Mouse (Mus musculus): ENCODE measurements around the gene Cldn3.

The Cldn3 gene

GRCm38 (mm10) chr5:135002151-135002550, 16.1 kb downstream of the Cldn3 start:
- DNase-seq (ENCODE audit: low spot score in 2 of 2): no peak

- no peak for DNase-seq (ENCODE audit: low spot score in 2 of 2)
These were observed 22.0 kb downstream of the Cldn3 start for GRCm38 (mm10) chr5:135007802-135008571.

GRCm38 (mm10) chr5:135008671-135009589, 22.9 kb downstream of the Cldn3 start, which contains the start of gene Abhd11:
TSS of gene Abhd11 (plus strand) at chr5:135009152.
- peak; percentile 94 to 98 for DNase-seq (ENCODE audit: low spot score in 2 of 2)

- DNase-seq (ENCODE audit: low spot score in 2 of 2): peak; percentile 82 to 84
These were observed 23.7 kb downstream of the Cldn3 start for GRCm38 (mm10) chr5:135009590-135010319.

GRCm38 (mm10) chr5:135010320-135010709, 24.3 kb downstream of the Cldn3 start:
- DNase-seq (ENCODE audit: low spot score in 2 of 2): no peak

- DNase-seq (ENCODE audit: low spot score in 2 of 2): no peak
These were observed 25.1 kb downstream of the Cldn3 start for GRCm38 (mm10) chr5:135010841-135011743.

GRCm38 (mm10) chr5:135011809-135012613, 26.0 kb downstream of the Cldn3 start:
- no peak for DNase-seq (ENCODE audit: low spot score in 2 of 2)

GRCm38 (mm10) chr5:135012671-135013441, 26.8 kb downstream of the Cldn3 start:
- DNase-seq (ENCODE audit: low spot score in 2 of 2): peak in 1 of 2 experiments; percentile 67

GRCm38 (mm10) chr5:135015497-135015896, 29.5 kb downstream of the Cldn3 start:
- DNase-seq (ENCODE audit: low spot score in 2 of 2): peak; percentile 77 to 89

GRCm38 (mm10) chr5:135016224-135016759, 30.3 kb downstream of the Cldn3 start:
- DNase-seq (ENCODE audit: low spot score in 2 of 2): no peak

GRCm38 (mm10) chr5:135021814-135022213, 35.8 kb downstream of the Cldn3 start:
- no peak for DNase-seq (ENCODE audit: low spot score in 2 of 2)

GRCm38 (mm10) chr5:135023344-135024173, 37.5 kb downstream of the Cldn3 start, which contains the start of gene Stx1a:
TSS of gene Stx1a (plus strand) at chr5:135023482.
- peak; percentile 82 to 83 for DNase-seq (ENCODE audit: low spot score in 2 of 2)

- DNase-seq (ENCODE audit: low spot score in 2 of 2): no peak
These were observed 38.7 kb downstream of the Cldn3 start for GRCm38 (mm10) chr5:135024665-135025224.

GRCm38 (mm10) chr5:135025899-135026298, 39.9 kb downstream of the Cldn3 start:
- no peak for DNase-seq (ENCODE audit: low spot score in 2 of 2)

- no peak for DNase-seq (ENCODE audit: low spot score in 2 of 2)
These were observed 43.2 kb downstream of the Cldn3 start for GRCm38 (mm10) chr5:135029007-135029854.

GRCm38 (mm10) chr5:135032581-135032980, 46.6 kb downstream of the Cldn3 start:
- DNase-seq (ENCODE audit: low spot score in 2 of 2): no peak

GRCm38 (mm10) chr5:135034593-135034992, 48.6 kb downstream of the Cldn3 start:
- DNase-seq (ENCODE audit: low spot score in 2 of 2): no peak

All from frontal cortex, postnatal 14 days (tissue).